Mouse (Mus musculus) MEL (cell line): ENCODE measurements around the gene Gm17545. TPM values are rescaled to one million over a fixed set of nuclear protein-coding genes. Genes with fewer than 3 reads are reported as not detected.

Experiments
- DNase-seq: peaks from one replicate; pipeline ENCODE4 v3.0.0; 2011; ENCODE audit warnings: low read depth, low spot score
- H3K27ac ChIP-seq: 2 replicates; pipeline ENCODE4 v1.5.1; 2012; ENCODE audit warnings: low read depth, mild to moderate bottlenecking, control low read depth, low read length, moderate library complexity; ENCODE audit not compliant: control insufficient read depth
- H3K27me3 ChIP-seq, 2 experiments: fragments of 150-350 bp in 1 of 2; sonication (generic) in 1 of 2; 2 replicates each; pipeline ENCODE4 v1.6.1; 2012; ENCODE audit warnings: low read length in 2 of 2, mild to moderate bottlenecking in 2 of 2, improper control_type of control experiment in 1 of 2, moderate library complexity in 1 of 2; ENCODE audit not compliant: insufficient read depth in 2 of 2, control insufficient read depth in 1 of 2
- H3K36me3 ChIP-seq, 2 experiments: 2 replicates each; pipeline ENCODE4 v1.6.1; 2012 to 2014; ENCODE audit warnings: low read length in 2 of 2, improper control_type of control experiment in 1 of 2, inconsistent platforms in 1 of 2, mild to moderate bottlenecking in 1 of 2; ENCODE audit not compliant: insufficient read depth in 2 of 2, control insufficient read depth in 1 of 2
- H3K4me1 ChIP-seq, 2 experiments: fragments of 150-350 bp in 1 of 2; sonication (generic) in 1 of 2; 2 replicates each; pipeline ENCODE4 v1.6.1; 2012; ENCODE audit warnings: low read length in 2 of 2, improper control_type of control experiment in 1 of 2, mild to moderate bottlenecking in 1 of 2; ENCODE audit not compliant: insufficient read depth in 2 of 2, control insufficient read depth in 1 of 2
- H3K4me3 ChIP-seq, 2 experiments: fragments of 150-350 bp in 1 of 2; sonication (generic) in 1 of 2; 2 replicates each; pipeline ENCODE4 v1.5.1; 2012; ENCODE audit warnings: low read depth in 2 of 2, low read length in 2 of 2, mild to moderate bottlenecking in 2 of 2, moderate library complexity in 2 of 2, control low read depth in 1 of 2, improper control_type of control experiment in 1 of 2; ENCODE audit not compliant: control insufficient read depth in 1 of 2, insufficient read depth in 1 of 2
- H3K79me2 ChIP-seq: 2 replicates; pipeline ENCODE4 v1.6.1; 2012; ENCODE audit warnings: mild to moderate bottlenecking, low read length, moderate library complexity; ENCODE audit not compliant: control insufficient read depth, poor library complexity, insufficient read depth
- H3K9ac ChIP-seq: 2 replicates; pipeline ENCODE4 v1.6.1; 2012; ENCODE audit warnings: low read depth, mild to moderate bottlenecking, control low read depth, low read length, moderate library complexity; ENCODE audit not compliant: control insufficient read depth, poor library complexity, severe bottlenecking
- H3K9me3 ChIP-seq: fragments of 150-350 bp; sonication (generic); replicated peaks from 2 replicates; pipeline ENCODE4 v1.6.1; 2012; ENCODE audit warnings: mild to moderate bottlenecking, low read length, improper control_type of control experiment, moderate library complexity; ENCODE audit not compliant: insufficient read depth
- CHD1 ChIP-seq: IDR thresholded peaks from 2 replicates; pipeline ENCODE4 v1.6.1; 2012; ENCODE audit warnings: low read depth, mild to moderate bottlenecking, inconsistent platforms, low read length, improper control_type of control experiment
- GABPA ChIP-seq: IDR thresholded peaks from 2 replicates; pipeline ENCODE4 v1.6.1; 2012; ENCODE audit warnings: low read depth, mild to moderate bottlenecking, inconsistent platforms, low read length, improper control_type of control experiment, moderate library complexity
- HCFC1 ChIP-seq: IDR thresholded peaks from 2 replicates; pipeline ENCODE4 v1.6.1; 2012; ENCODE audit warnings: low read depth, mild to moderate bottlenecking, inconsistent platforms, low read length, improper control_type of control experiment, moderate library complexity
- MAFK ChIP-seq: IDR thresholded peaks from 2 replicates; pipeline ENCODE4 v1.6.1; 2011; ENCODE audit warnings: low read depth, mild to moderate bottlenecking, low read length, improper control_type of control experiment, borderline replicate concordance
- MAZ ChIP-seq: IDR thresholded peaks from 2 replicates; pipeline ENCODE4 v1.6.1; 2012; ENCODE audit warnings: low read depth, mild to moderate bottlenecking, inconsistent platforms, low read length, improper control_type of control experiment
- MYB ChIP-seq: IDR thresholded peaks from 2 replicates; pipeline ENCODE4 v1.6.1; 2011; ENCODE audit warnings: mild to moderate bottlenecking, low read depth, low read length, improper control_type of control experiment
- POLR2AphosphoS5 ChIP-seq: IDR thresholded peaks from 2 replicates; pipeline ENCODE4 v1.6.1; 2012; ENCODE audit warnings: low read depth, borderline replicate concordance, mild to moderate bottlenecking, inconsistent platforms, low read length, moderate library complexity, mixed read lengths
- RAD21 ChIP-seq: IDR thresholded peaks from 2 replicates; pipeline ENCODE4 v1.6.1; 2011; ENCODE audit warnings: mild to moderate bottlenecking, low read depth, low read length, improper control_type of control experiment
- TAL1 ChIP-seq: IDR thresholded peaks from 2 replicates; pipeline ENCODE4 v1.6.1; 2012; ENCODE audit warnings: mild to moderate bottlenecking, inconsistent platforms, low read length, moderate library complexity, mixed read lengths
- TBP ChIP-seq: IDR thresholded peaks from 2 replicates; pipeline ENCODE4 v1.8.0; 2011; ENCODE audit warnings: low read depth, low read length, improper control_type of control experiment
- UBTF ChIP-seq: IDR thresholded peaks from 2 replicates; pipeline ENCODE4 v1.6.1; 2012; ENCODE audit warnings: low read depth, mild to moderate bottlenecking, inconsistent platforms, low read length, improper control_type of control experiment, moderate library complexity, borderline replicate concordance; ENCODE audit not compliant: insufficient read depth
- USF1 ChIP-seq: IDR thresholded peaks from 2 replicates; pipeline ENCODE4 v1.6.1; 2014; ENCODE audit warnings: low read depth, mild to moderate bottlenecking, inconsistent platforms, low read length, improper control_type of control experiment, moderate library complexity
- ZC3H11A ChIP-seq: IDR thresholded peaks from 2 replicates; pipeline ENCODE4 v1.6.1; 2012; ENCODE audit warnings: low read depth, mild to moderate bottlenecking, inconsistent platforms, low read length, improper control_type of control experiment
- ZKSCAN1 ChIP-seq: IDR thresholded peaks from 2 replicates; pipeline ENCODE4 v1.6.1; 2012; ENCODE audit warnings: low read depth, mild to moderate bottlenecking, inconsistent platforms, low read length, improper control_type of control experiment, moderate library complexity
- polyA plus RNA-seq, 2 experiments: library from polyadenylated mRNA; stranded (reverse) in 1 of 2; unstranded in 1 of 2; fragments of >175 nt in 1 of 2; fragments of >200 nt in 1 of 2; gene quantifications; 2 replicates each; pipeline versions ENCODE4 v1.2.1 to v1.2.4; 2012; ENCODE audit warnings: low replicate concordance in 2 of 2, low read depth in 1 of 2; ENCODE audit not compliant: insufficient read length in 2 of 2, insufficient read depth in 1 of 2, missing spikeins in 1 of 2
- total RNA-seq: library from RNA; depleted of rRNA; stranded (reverse); fragments of 300-350 nt; gene quantifications from 2 replicates; pipeline ENCODE4 v1.2.3, GENCODE M21; 2012

Gm17545 gene
- total and polyA plus RNA-seq, 3 experiments = not detected

DNA sequence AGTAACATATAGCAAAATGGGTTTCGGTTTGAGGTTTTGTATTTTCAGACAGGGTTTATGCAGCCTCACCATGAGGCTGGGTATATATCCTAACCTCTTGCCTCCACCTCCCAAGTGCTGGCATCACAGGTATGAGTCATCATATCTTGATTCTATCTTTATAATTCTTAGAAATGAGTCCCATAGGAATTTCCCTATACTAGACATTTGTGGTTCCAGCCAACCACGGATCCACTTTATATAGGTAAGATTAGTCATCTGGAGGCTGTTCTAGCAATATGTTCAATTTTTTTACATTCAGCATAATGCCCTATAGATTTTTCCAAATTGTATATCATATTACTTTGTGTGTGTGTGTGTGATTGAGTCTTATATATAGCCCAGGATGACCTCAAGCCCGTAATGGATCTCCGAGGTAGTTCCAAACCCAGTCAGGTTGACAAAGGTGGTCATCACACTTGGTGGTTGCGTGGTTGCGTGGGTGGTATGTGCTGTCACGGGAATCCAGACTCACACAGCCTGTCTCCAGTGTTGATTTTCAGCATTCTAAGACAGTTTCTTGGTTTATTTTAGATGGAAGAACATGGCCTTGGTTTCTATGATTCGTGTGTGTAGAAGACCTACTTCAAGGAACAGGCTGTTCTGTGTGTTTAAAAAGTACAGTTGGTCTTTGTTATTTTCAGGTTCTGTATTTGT lies 29.9 kb downstream of the Gm17545 start:
- H3K9ac ChIP-seq = no peak overlapping the region
- no peak for DNase-seq
- H3K27ac ChIP-seq = no peak overlapping the region
- peaks cover 0 to 8% of the 10 kb centered on the region in 2 experiments; a peak in 1 of 4 replicates for H3K4me1 ChIP-seq
- no peak overlapping the region for H3K4me3 ChIP-seq
- H3K36me3 ChIP-seq = no peaks in the 10 kb centered on the region; a peak in 1 of 4 replicates
- H3K79me2 ChIP-seq = no peaks in the 10 kb centered on the region
- no peak for TF ChIP-seq HCFC1
- TF ChIP-seq ZKSCAN1 = no peak
- no peak for TF ChIP-seq TBP
- no peak for TF ChIP-seq GABPA
- no peak for TF ChIP-seq RAD21
- no peak for TF ChIP-seq TAL1
- TF ChIP-seq CHD1 = no peak
- no peaks in the 10 kb centered on the region for H3K27me3 ChIP-seq
- H3K9me3 ChIP-seq = no peaks in the 10 kb centered on the region

DNA sequence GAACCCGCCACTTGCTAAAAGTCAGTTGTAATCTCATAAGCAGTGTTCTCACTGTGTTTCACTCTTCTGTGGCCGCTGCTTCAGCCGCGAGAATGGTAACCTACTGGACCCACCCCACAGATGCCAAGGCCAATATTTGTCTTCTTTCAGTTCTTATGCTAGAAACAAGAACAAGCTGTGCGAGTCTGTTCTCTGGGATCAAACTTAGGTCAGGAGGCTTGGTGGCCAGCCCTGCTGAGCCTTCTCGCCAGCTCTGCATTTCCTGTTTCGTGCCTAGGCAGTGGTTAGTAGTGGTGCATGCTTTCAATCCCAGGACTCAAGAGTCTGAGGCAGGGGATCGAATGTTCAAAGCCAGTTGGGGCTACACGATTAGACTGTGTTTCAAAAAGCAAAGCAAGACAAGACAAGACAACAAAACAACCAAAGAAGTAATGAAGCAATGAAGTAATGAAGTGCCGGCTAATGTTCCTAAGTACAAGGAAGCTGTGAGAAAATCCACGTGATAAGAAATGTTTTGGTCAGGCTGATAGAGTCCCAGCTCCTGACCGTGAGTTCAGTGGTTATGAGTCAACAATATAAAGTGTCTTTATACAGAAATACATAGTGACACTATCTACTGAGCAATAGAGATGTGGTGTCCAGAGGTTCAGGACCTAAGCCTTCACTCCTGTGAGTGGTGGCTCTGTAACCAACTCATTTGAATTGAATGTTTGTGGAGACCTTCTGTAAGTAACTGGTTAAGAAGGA lies 30.6 kb downstream of the Gm17545 start:
- no peak for TF ChIP-seq MYB
- no peak for TF ChIP-seq UBTF
- 0 out of 2 replicates have a peak, but pooled peaks have one; percentile 4 for TF ChIP-seq ZC3H11A
- no peak for TF ChIP-seq USF1
- no peak for TF ChIP-seq MAZ
- no peak for TF ChIP-seq POLR2AphosphoS5
- TF ChIP-seq CHD1 = no peak
- no peak for TF ChIP-seq MAFK
- TF ChIP-seq, all 39 proteins: peak for 1
- H3K79me2 ChIP-seq = no peaks in the 10 kb centered on the region
- H3K9me3 ChIP-seq = no peaks in the 10 kb centered on the region
- H3K36me3 ChIP-seq = no peaks in the 10 kb centered on the region; a peak in 1 of 4 replicates
- H3K27me3 ChIP-seq = no peaks in the 10 kb centered on the region
- H3K9ac ChIP-seq = no peak overlapping the region
- no peak for DNase-seq
- peaks cover 0 to 8% of the 10 kb centered on the region in 2 experiments; a peak in 1 of 4 replicates for H3K4me1 ChIP-seq
- no peak overlapping the region for H3K27ac ChIP-seq
- H3K4me3 ChIP-seq = no peak overlapping the region
